15 mouse cellular contexts compared by ENCODE assay signal in genomic region chr9:94701965-94702634, GRCm38 (mm10). TPM values are rescaled to one million over a fixed set of nuclear protein-coding genes. Genes with fewer than 3 reads are reported as not detected.
DNase-seq lines count a peak whose midpoint lies in the region; ATAC-seq lines count a peak whose summit lies in the region.
"Had no signal": no experiment of that assay in that cellular context is flagged by ENCODE, and none has a peak within 500 bp of the region (broad histone marks: within the 10 kb centered on the region; RNA-seq: fewer than 3 reads in every experiment).

No protein-coding gene starts in this region.

- no peak overlapping the region for H3K4me3 ChIP-seq in forebrain, embryonic 14.5 days (ENCODE audit: low read depth, low read length)
- H3K4me3 ChIP-seq in forebrain, embryonic 11.5 days (ENCODE audit: low read depth, low read length), result no peak overlapping the region
- H3K4me3 ChIP-seq in lung, embryonic 15.5 days, result no peak overlapping the region
- no peak overlapping the region for H3K4me3 ChIP-seq in hindbrain, embryonic 13.5 days
- H3K4me3 ChIP-seq: forebrain, embryonic 13.5 days; limb, embryonic 10.5 days had no signal

- H3K27ac ChIP-seq in forebrain, embryonic 14.5 days (ENCODE audit: low read depth, low read length), result no peak overlapping the region
- H3K27ac ChIP-seq in forebrain, embryonic 11.5 days (ENCODE audit: low read depth, low read length), result no peak overlapping the region
- no peak overlapping the region for H3K27ac ChIP-seq in lung, embryonic 15.5 days
- peak overlapping the region; percentile 44; the same call in 1 of the 2 replicates for H3K27ac ChIP-seq in hindbrain, embryonic 13.5 days
- H3K27ac ChIP-seq: limb, embryonic 10.5 days had no signal

- no peaks in the 10 kb centered on the region for H3K27me3 ChIP-seq in forebrain, embryonic 14.5 days (replicated peaks; ENCODE audit: control insufficient read depth, insufficient read depth, low read length)
- no peaks in the 10 kb centered on the region for H3K27me3 ChIP-seq in forebrain, embryonic 11.5 days (ENCODE audit: control insufficient read depth, insufficient read depth, low read length)
- no peaks in the 10 kb centered on the region for H3K27me3 ChIP-seq in lung, embryonic 15.5 days
- H3K27me3 ChIP-seq in hindbrain, embryonic 13.5 days, result no peaks in the 10 kb centered on the region
- H3K27me3 ChIP-seq: forebrain, embryonic 13.5 days had no signal

- H3K9me3 ChIP-seq in forebrain, embryonic 14.5 days (replicated peaks; ENCODE audit: control insufficient read depth, low read length), result no peaks in the 10 kb centered on the region
- H3K9me3 ChIP-seq in forebrain, embryonic 11.5 days (ENCODE audit: control insufficient read depth, low read length), result no peaks in the 10 kb centered on the region
- no peaks in the 10 kb centered on the region for H3K9me3 ChIP-seq in lung, embryonic 15.5 days
- H3K9me3 ChIP-seq in hindbrain, embryonic 13.5 days, result no peaks in the 10 kb centered on the region
- H3K9me3 ChIP-seq: forebrain, embryonic 13.5 days; limb, embryonic 10.5 days had no signal

- no peaks in the 10 kb centered on the region for H3K4me1 ChIP-seq in forebrain, embryonic 14.5 days (ENCODE audit: control insufficient read depth, insufficient read depth, low read length)
- no peaks in the 10 kb centered on the region for H3K4me1 ChIP-seq in forebrain, embryonic 11.5 days (replicated peaks; ENCODE audit: control insufficient read depth, insufficient read depth, low read length)
- H3K4me1 ChIP-seq in lung, embryonic 15.5 days, result no peaks in the 10 kb centered on the region; the same call in 1 of the 2 replicates
- peaks cover 14% of the 10 kb centered on the region for H3K4me1 ChIP-seq in hindbrain, embryonic 13.5 days (replicated peaks)

- H3K9ac ChIP-seq in forebrain, embryonic 14.5 days (ENCODE audit: low read length), result no peak overlapping the region
- no peak overlapping the region for H3K9ac ChIP-seq in forebrain, embryonic 11.5 days (ENCODE audit: low read length)
- no peak overlapping the region for H3K9ac ChIP-seq in lung, embryonic 15.5 days
- no peak overlapping the region for H3K9ac ChIP-seq in hindbrain, embryonic 13.5 days
- H3K9ac ChIP-seq: forebrain, embryonic 13.5 days; liver, postnatal 0 days had no signal

- no peak for DNase-seq in forebrain, embryonic 14.5 days (ENCODE audit: low spot score)
- no peak for DNase-seq in forebrain, embryonic 11.5 days (ENCODE audit: low spot score)
- DNase-seq in lung, adult 18-20 months, result no peak
- DNase-seq in retina, postnatal 7 days (ENCODE audit: low read depth, low spot score), result peak; percentile 70
- no peak for DNase-seq in ovary, postnatal 14 days (ENCODE audit: low spot score)
- DNase-seq in thymus, postnatal 0 days (ENCODE audit: low spot score), result no peak
- DNase-seq: adrenal gland, adult 2 months; heart, adult 18-20 months; kidney, adult 9 months; liver, postnatal 0 days; thymus, adult 2 months had no signal

- H3K4me2 ChIP-seq in forebrain, embryonic 14.5 days (ENCODE audit: low read length), result no peak overlapping the region
- H3K4me2 ChIP-seq in forebrain, embryonic 11.5 days (ENCODE audit: low read depth, low read length, severe bottlenecking), result no peak overlapping the region
- no peak overlapping the region for H3K4me2 ChIP-seq in lung, embryonic 15.5 days
- no peak overlapping the region for H3K4me2 ChIP-seq in hindbrain, embryonic 13.5 days
- H3K4me2 ChIP-seq: forebrain, embryonic 13.5 days had no signal

- 0 out of 2 replicates have a peak, but pooled peaks have one; percentile 27 for ATAC-seq in forebrain, embryonic 14.5 days
- ATAC-seq in forebrain, embryonic 11.5 days (replicated peaks; ENCODE audit: low FRiP score), result no peak
- ATAC-seq in lung, embryonic 15.5 days (ENCODE audit: borderline replicate concordance, extremely low read depth, low FRiP score, low TSS enrichment), result peak; percentile 23; the same call in 1 of the 2 replicates
- no peak for ATAC-seq in hindbrain, embryonic 13.5 days (ENCODE audit: low FRiP score)
- ATAC-seq: forebrain, embryonic 13.5 days; liver, postnatal 0 days had no signal

- 59% methylated on average over 10 of the region's 10 CpGs for WGBS in forebrain, embryonic 14.5 days
- 53% methylated on average over 10 of the region's 10 CpGs for WGBS in forebrain, embryonic 11.5 days
- WGBS in lung, embryonic 15.5 days, result 34% methylated on average over 10 of the region's 10 CpGs
- WGBS in hindbrain, embryonic 13.5 days, result 52% methylated on average over 10 of the region's 10 CpGs

- H3K36me3 ChIP-seq in forebrain, embryonic 14.5 days (ENCODE audit: control insufficient read depth, insufficient read depth, low read length), result no peaks in the 10 kb centered on the region
- H3K36me3 ChIP-seq in forebrain, embryonic 11.5 days (ENCODE audit: control insufficient read depth, insufficient read depth, low read length), result no peaks in the 10 kb centered on the region
- no peaks in the 10 kb centered on the region for H3K36me3 ChIP-seq in lung, embryonic 15.5 days
- H3K36me3 ChIP-seq in hindbrain, embryonic 13.5 days, result no peaks in the 10 kb centered on the region
- H3K36me3 ChIP-seq: limb, embryonic 10.5 days had no signal

RNA-seq across cellular contexts. Expression of gene Slc9a9, which starts 32.4 kb away (rescaled TPM):
- polyA plus RNA-seq in forebrain, embryonic 14.5 days (2014; fragmentation: Nextera tagmentation; extraction: Ambion mirVana), result 3.7 and 4.7 TPM in 2 replicates
- polyA plus RNA-seq in forebrain, embryonic 11.5 days (2014; fragmentation: Nextera tagmentation; extraction: Ambion mirVana), result 1.6 and 2.0 TPM in 2 replicates
- 3.9 and 4.3 TPM in 2 replicates for polyA plus RNA-seq in lung, embryonic 15.5 days (2015; fragmentation: Nextera tagmentation; extraction: Ambion mirVana)
- 5.6 and 6.0 TPM in 2 replicates for polyA plus RNA-seq in hindbrain, embryonic 13.5 days (2015; fragmentation: Nextera tagmentation; extraction: Ambion mirVana)
- 40.5 and 44.5 TPM in 2 replicates for polyA plus RNA-seq in thymus, postnatal 0 days (2015; fragmentation: Nextera tagmentation; extraction: Ambion mirVana)

Comparison
In these comparisons a context has a peak if more than half of its experiments do, and no peak if none do; other contexts are left out.
1. ATAC-seq: peak in forebrain, embryonic 14.5 days (single experiment) and lung, embryonic 15.5 days (single experiment); none in forebrain, embryonic 11.5 days (single experiment) and hindbrain, embryonic 13.5 days (single experiment).